Mouse (Mus musculus): ENCODE data around the gene Fbxl16.

Gene Fbxl16

DNA sequence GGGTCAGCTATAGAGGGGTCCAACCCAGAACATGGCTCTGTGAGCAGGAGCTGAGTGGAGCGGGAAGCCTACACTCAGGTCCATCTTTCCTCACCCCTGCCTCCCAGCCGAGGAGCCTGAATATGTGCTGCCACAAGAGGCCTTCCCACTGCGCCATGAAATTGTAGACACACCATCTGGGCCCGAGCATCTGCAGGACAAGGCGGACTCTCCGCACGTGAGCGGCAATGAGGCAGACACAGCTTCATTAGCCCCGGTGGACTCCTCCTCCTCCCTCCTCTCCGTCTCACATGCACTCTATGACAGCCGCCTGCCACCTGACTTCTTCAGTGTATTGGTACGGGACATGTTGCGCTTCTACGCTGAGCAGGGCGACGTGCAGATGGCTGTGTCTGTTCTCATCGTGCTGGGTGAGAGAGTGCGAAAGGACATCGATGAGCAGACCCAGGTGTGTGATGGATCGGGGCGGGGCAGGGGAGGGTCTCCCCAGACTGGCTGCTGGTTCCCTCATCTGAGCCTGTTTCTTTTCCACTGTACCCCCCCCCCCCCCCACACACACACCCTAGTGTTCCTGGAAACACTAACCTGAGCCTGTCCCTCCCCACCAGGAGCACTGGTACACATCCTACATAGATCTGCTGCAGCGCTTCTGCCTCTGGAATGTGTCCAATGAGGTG is 18.8 kb downstream of the Fbxl16 start:
- in situ Hi-C loops (cut with MboI; ENCODE audit: low sequenced_read_pairs): no loop called here

- in situ Hi-C loops (cut with MboI; ENCODE audit: low sequenced_read_pairs): no loop called here
Observed at GRCm38 (mm10) chr17:25828223-25828594, 19.3 kb downstream of the Fbxl16 start.

GRCm38 (mm10) chr17:25828712-25829557 is 20.1 kb downstream of the Fbxl16 start, which contains the start of gene Jmjd8:
Jmjd8 (plus strand) TSS chr17:25828867.
- in situ Hi-C loops (cut with MboI; ENCODE audit: low sequenced_read_pairs): no loop called here

DNA sequence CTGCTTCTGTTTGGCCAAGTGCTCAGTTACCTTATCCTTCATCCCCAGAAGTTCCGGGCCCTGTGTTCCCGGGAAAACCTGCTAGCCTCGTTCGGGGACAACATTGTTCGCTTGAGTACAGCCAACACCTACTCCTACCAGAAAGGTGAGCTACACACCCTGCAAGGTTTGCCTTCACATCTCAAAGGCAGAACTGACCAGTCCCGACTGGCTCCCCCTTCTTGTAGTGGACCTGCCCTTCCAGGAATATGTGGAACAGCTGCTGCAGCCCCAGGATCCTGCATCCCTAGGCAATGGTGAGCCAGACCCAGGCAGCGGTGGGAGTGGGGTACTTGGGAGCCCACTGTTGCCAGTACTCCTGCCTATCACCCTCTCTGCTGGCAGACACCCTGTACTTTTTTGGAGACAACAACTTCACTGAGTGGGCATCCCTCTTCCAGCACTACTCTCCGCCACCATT is 20.7 kb downstream of the Fbxl16 start:
- in situ Hi-C loops (cut with MboI; ENCODE audit: low sequenced_read_pairs): no loop called here

DNA sequence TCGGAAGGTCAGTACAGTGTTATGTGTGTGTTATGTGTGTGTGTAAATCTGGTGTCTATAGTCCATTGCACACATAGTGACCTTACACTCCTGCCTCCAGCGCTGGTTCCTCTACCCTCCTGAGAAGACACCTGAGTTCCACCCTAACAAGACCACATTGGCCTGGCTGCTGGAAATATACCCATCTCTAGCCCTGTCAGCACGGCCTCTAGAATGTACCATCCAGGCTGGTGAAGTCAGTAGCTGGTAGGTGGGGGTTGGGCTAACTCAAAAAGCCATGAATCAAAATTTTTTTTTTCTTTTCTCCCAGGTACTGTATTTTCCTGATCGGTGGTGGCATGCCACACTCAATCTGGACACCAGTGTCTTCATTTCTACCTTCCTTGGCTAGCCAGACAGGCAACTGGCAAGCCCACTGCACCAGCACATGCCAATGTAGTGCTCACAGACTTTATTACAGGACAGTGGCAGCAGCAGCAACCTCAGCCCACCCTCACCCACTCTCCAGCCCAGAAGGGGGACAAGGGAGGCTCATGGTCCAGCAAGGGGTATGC is 21.4 kb downstream of the Fbxl16 start:
- in situ Hi-C loops (cut with MboI; ENCODE audit: low sequenced_read_pairs): no loop called here

DNA sequence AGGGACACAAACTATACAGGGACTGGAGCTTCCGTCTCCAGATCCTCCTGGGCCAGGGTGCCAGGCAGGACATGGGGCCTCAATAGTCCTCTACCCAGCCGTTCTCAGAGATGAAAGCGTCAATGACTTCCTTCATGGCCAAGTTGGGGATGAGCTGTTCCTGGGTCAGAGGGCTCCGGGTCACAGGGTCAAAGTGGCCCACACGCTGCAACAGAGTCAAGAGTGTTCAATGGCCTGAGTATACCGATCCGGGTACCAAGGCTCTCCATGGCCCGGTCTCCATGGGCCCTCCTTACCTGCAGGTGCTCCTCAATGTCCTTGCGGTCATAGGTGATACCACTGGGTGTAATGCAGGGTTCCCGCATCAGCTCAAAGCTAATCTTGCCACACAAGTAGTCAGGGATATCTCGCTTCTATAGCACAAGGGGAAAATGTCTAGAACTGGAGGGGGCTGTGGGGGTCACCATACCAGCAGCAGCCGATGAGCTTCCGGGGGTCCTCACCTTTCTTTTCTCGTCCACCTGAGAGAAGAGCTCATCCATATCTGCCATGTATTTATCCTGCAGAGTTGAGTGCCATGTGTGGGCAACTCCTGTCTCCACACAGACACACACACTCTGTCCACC is 22.0 kb downstream of the Fbxl16 start:
- in situ Hi-C loops (cut with MboI; ENCODE audit: low sequenced_read_pairs): no loop called here

GRCm38 (mm10) chr17:25831451-25832281 is 22.8 kb downstream of the Fbxl16 start:
- in situ Hi-C loops (cut with MboI; ENCODE audit: low sequenced_read_pairs): no loop called here

DNA sequence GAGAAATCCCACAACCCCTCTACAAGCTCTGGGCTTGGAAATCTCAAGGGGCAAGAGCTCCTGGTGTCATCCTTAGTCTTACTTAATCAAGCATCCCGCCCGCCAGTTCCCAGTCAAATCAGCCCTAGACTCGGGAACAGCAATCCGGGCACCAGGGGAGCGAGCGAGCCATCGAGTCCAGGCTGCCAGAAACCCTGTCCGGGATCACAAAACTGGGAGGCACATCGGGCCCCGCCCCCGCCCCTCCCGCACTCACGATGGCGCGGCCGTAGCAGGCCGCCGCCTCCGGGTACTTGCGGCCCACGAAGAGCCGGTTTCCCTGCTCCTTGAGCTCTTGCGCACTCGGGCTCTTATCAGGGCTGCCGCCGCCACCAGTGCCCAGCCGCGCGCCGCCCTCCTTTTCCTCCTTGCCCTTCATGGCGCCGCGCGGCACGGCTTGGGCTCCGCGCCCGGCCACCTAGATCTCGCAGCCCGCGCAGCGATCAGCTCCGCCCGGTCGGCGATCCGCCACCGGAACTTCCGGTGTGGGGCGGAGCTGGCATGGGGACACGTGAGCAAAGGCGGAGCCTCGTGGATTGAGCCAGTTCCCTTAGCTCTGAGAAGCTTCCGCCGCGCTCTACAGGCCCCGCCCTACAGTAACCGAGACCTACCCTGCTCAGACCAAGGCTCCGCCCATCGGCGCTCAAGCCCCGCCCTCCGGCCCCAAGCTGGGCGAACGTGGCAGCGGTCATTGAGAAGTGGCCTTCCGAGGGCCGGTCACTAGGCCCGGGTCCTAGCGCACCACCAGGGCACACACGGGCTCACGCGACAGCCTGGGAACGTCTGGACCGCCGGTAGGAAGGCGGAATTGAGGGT is 23.8 kb downstream of the Fbxl16 start:
- in situ Hi-C loops (cut with MboI; ENCODE audit: low sequenced_read_pairs): no loop called here

GRCm38 (mm10) chr17:25833291-25833663 is 24.4 kb downstream of the Fbxl16 start, which contains the start of gene Stub1:
Stub1 (minus strand) TSS chr17:25833404.
- in situ Hi-C loops (cut with MboI; ENCODE audit: low sequenced_read_pairs): no loop called here

DNA sequence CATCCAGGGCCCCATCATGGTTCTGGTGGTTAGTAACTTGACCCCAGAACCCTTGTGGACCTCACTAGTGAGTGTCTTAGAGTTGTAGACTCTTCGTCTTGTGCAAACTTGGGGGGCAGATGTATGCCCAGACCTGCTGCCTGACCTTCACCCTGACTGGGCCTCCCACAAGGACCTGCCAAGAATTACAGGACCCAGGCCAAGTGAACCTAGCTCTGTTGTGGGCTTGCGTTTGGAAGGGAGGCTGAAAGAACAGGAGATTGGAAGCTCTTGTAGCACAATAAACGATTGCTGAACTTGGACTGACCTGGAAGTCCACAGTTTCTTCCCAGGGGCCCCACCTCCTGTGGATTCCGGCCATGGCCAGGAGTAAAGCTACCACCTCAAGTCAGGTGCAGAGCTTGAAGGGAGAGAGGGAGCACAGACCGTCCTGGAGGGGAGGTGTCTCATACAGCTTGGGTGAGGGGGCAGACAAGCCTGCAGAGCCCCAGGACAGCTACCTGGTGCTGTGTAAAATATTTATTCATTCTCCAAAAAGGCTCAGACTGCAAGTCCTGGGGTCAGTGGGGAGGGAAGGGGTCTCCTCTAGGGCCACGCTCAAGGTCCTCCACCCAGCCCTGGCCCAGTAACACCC is 25.2 kb downstream of the Fbxl16 start:
- in situ Hi-C loops (cut with MboI; ENCODE audit: low sequenced_read_pairs): no loop called here

GRCm38 (mm10) chr17:25834595-25835222 is 25.8 kb downstream of the Fbxl16 start:
- in situ Hi-C loops (cut with MboI; ENCODE audit: low sequenced_read_pairs): no loop called here

DNA sequence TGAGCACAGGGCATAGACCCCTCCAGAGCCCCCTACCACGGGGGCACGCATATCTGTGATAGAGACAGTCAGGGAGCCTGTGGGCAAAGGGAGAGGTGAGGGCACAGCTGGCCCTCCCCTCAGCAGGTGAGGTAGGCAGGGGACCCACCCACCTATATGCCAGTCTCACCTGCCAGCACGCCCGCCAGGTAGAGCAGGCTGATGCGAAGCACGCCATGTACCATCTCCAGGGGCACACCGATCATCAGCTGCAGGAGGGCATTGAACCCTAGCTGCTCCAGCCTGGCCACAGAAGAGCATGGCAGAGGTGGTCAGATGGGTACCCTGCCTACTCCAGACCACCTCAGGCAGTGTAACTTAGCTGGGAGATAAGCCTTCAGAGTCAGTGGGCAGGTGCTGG is 26.4 kb downstream of the Fbxl16 start:
- in situ Hi-C loops (cut with MboI; ENCODE audit: low sequenced_read_pairs): no loop called here

DNA sequence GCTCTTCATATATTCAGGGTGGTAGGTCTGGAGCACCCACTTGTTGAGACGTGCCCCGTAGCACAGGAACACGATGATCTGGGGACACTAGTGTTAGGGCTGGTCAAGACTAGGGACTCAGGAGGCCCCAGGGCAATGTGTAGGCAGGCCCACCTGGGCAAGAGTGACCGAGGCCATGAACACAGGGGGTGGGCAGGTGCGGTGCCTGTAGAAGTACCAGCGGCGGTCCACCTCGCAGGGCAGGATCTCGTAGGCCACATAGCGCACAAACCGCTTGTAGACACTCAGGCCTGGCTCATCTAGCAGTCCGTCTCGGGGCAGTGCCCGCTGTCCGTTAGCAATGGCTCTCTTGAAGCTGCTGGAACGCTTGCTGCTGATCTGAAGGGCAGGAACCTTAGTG is 26.9 kb downstream of the Fbxl16 start:
- in situ Hi-C loops (cut with MboI; ENCODE audit: low sequenced_read_pairs): no loop called here

- in situ Hi-C loops (cut with MboI; ENCODE audit: low sequenced_read_pairs): no loop called here
Observed at GRCm38 (mm10) chr17:25836397-25837075, 27.7 kb downstream of the Fbxl16 start.

DNA sequence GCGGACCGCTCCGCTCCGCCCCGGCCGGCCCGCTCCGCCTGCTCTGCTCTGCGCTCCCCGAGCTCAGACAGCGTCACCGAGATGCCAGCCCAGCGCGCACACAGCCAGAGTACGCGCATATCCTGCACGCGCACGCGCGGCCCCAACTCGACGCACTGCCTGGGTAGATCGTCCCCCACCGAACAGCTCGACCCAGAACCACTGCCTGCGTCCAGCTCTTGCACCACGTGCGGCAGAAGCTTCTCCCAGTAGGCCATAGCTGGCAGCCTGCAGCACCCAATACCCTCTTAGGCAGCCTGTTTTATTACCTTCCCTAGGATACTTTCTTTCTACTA is 28.2 kb downstream of the Fbxl16 start, which contains the start of gene Rhbdl1:
Rhbdl1 (minus strand) TSS at position 220 of the 335 bp plus-strand sequence.
- in situ Hi-C loops (cut with MboI; ENCODE audit: low sequenced_read_pairs): no loop called here

DNA sequence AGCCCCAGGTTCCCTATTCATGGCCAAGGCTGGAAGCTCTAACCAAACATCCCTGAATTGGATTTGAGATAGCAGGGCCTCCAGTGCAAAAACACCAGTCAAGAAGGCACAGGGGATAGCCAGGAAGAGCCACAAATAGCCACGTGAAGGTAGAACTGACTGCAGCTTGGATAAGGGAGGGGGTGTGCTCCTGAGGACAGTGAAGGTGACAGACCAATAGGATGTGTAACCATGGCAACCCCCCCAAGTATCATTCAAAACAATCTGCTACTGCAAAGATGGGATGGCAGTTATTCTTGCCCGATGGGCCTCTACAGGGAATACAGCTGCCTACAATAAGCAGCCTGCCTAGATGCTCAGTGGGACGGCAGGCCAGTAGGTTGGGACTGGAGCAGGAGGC is 28.6 kb downstream of the Fbxl16 start:
- in situ Hi-C loops (cut with MboI; ENCODE audit: low sequenced_read_pairs): no loop called here

- in situ Hi-C loops (cut with MboI; ENCODE audit: low sequenced_read_pairs): no loop called here
Observed at GRCm38 (mm10) chr17:25838904-25839303, 30.0 kb downstream of the Fbxl16 start.

All from CH12F3 (cell line).